Mouse (Mus musculus) midbrain, embryonic 12.5 days (tissue): ENCODE data around the gene Cilp2. TPM values are rescaled to one million over a fixed set of nuclear protein-coding genes. Genes with fewer than 3 reads are reported as not detected.

Experiments
- polyA plus RNA-seq: library from polyadenylated mRNA; unstranded; fragments of >200 nt; fragmentation: Nextera tagmentation; extraction: Ambion mirVana; gene quantifications from 2 replicates; pipeline ENCODE4 v1.2.1, GENCODE M21; 2016

Gene Cilp2
- polyA plus RNA-seq, 1 experiment from 2014 or later, result 0.85 TPM

Other genes with a start within 250 kb of the Cilp2 start
- 2.6 and 3.5 TPM in 2 replicates for gene Zfp964, start 233.2 kb downstream of the Cilp2 start, polyA plus RNA-seq
- gene Zfp869, start 177.0 kb downstream of the Cilp2 start, polyA plus RNA-seq, result 32.5 and 34.3 TPM in 2 replicates
- gene Zfp963, start 137.7 kb downstream of the Cilp2 start, polyA plus RNA-seq, result 6.3 and 7.3 TPM in 2 replicates
- 0.71 TPM in 1 of 2 replicates, not detected in the other for gene Gm20422, start 112.8 kb downstream of the Cilp2 start, polyA plus RNA-seq
- 54.8 and 55.4 TPM in 2 replicates for gene Atp13a1, start 96.5 kb downstream of the Cilp2 start, polyA plus RNA-seq
- gene Zfp866, start 96.5 kb downstream of the Cilp2 start, polyA plus RNA-seq, result 44.6 and 45.7 TPM in 2 replicates
- 19.6 and 20.2 TPM in 2 replicates for gene Gmip, start 79.0 kb downstream of the Cilp2 start, polyA plus RNA-seq
- gene Lpar2, start 65.3 kb downstream of the Cilp2 start, polyA plus RNA-seq, result 0.54 and 0.65 TPM in 2 replicates
- gene Pbx4, start 55.2 kb downstream of the Cilp2 start, polyA plus RNA-seq, result 44.8 and 49.3 TPM in 2 replicates
- 4.0 and 5.7 TPM in 2 replicates for gene Tssk6, start 14.5 kb upstream of the Cilp2 start, polyA plus RNA-seq
- gene Ndufa13, start 14.9 kb upstream of the Cilp2 start, polyA plus RNA-seq, result 165 and 170 TPM in 2 replicates
- gene Yjefn3, start 15.0 kb upstream of the Cilp2 start, polyA plus RNA-seq, result 7.2 and 8.0 TPM in 2 replicates
- 44.3 TPM in 2 replicates for gene Gatad2a, start 108.7 kb upstream of the Cilp2 start, polyA plus RNA-seq
- 76.4 and 77.8 TPM in 2 replicates for gene Mau2, start 155.0 kb upstream of the Cilp2 start, polyA plus RNA-seq
- gene Sugp1, start 155.1 kb upstream of the Cilp2 start, polyA plus RNA-seq, result 55.6 and 56.8 TPM in 2 replicates
- gene Tm6sf2, start 185.2 kb upstream of the Cilp2 start, polyA plus RNA-seq, result 1.3 and 2.0 TPM in 2 replicates
- gene Hapln4, start 195.8 kb upstream of the Cilp2 start, polyA plus RNA-seq, result 0.20 and 0.23 TPM in 2 replicates
- gene Ncan, start 233.2 kb upstream of the Cilp2 start, polyA plus RNA-seq, result 91.9 and 109 TPM in 2 replicates
- gene Nr2c2ap, start 243.6 kb upstream of the Cilp2 start, polyA plus RNA-seq, result 23.3 and 23.8 TPM in 2 replicates